Mouse (Mus musculus) myocyte (in vitro differentiated cells): ENCODE results near the gene Npsr1.

Experiments
- CEBPB ChIP-seq: IDR thresholded peaks from 2 replicates; pipeline ENCODE4 v1.6.1; 2011; ENCODE audit warnings: mild to moderate bottlenecking, moderate library complexity; ENCODE audit not compliant: poor library complexity, insufficient read depth, severe bottlenecking
- E2F4 ChIP-seq: IDR thresholded peaks from one replicate; pipeline ENCODE4 v1.6.1; 2011; ENCODE audit warnings: mild to moderate bottlenecking, control low read depth, moderate library complexity; ENCODE audit not compliant: insufficient read depth
- MAX ChIP-seq: IDR thresholded peaks from one replicate; pipeline ENCODE4 v1.6.1; 2011; ENCODE audit warnings: low read depth, mild to moderate bottlenecking, control low read depth
- MYOD1 ChIP-seq, 3 experiments: IDR thresholded peaks; one replicate each; pipeline ENCODE4 v1.6.1; 2011; ENCODE audit warnings: control low read depth in 2 of 3, low read depth in 2 of 3, mild to moderate bottlenecking in 2 of 3, moderate library complexity in 1 of 3; ENCODE audit not compliant: insufficient read length in 2 of 3, control insufficient read depth in 1 of 3
- MYOG ChIP-seq, 3 experiments: IDR thresholded peaks; one replicate each; pipeline ENCODE4 v1.6.1; 2011; ENCODE audit warnings: control low read depth in 2 of 3, low read depth in 2 of 3, mild to moderate bottlenecking in 2 of 3; ENCODE audit not compliant: insufficient read length in 2 of 3, control insufficient read depth in 1 of 3, insufficient read depth in 1 of 3
- POLR2A ChIP-seq: IDR thresholded peaks from one replicate; pipeline ENCODE4 v1.6.1; 2011; ENCODE audit warnings: low read depth, mild to moderate bottlenecking, control low read depth, moderate library complexity; ENCODE audit not compliant: insufficient read length
- POLR2AphosphoS2 ChIP-seq: IDR thresholded peaks from one replicate; pipeline ENCODE4 v1.6.1; 2011; ENCODE audit warnings: low read depth, control low read depth; ENCODE audit not compliant: insufficient read length
- REST ChIP-seq: IDR thresholded peaks from one replicate; pipeline ENCODE4 v1.6.1; 2011; ENCODE audit warnings: mild to moderate bottlenecking, control low read depth, moderate library complexity; ENCODE audit not compliant: insufficient read depth, insufficient read length
- SRF ChIP-seq: IDR thresholded peaks from one replicate; pipeline ENCODE4 v1.6.1; 2011; ENCODE audit warnings: low read depth; ENCODE audit not compliant: control insufficient read depth, insufficient read length
- TCF12 ChIP-seq: IDR thresholded peaks from one replicate; pipeline ENCODE4 v1.6.1; 2011; ENCODE audit warnings: mild to moderate bottlenecking, control low read depth; ENCODE audit not compliant: poor library complexity, insufficient read depth, severe bottlenecking
- TCF3 ChIP-seq: IDR thresholded peaks from one replicate; pipeline ENCODE4 v1.6.1; 2011; ENCODE audit warnings: low read depth, control low read depth; ENCODE audit not compliant: insufficient read length
- USF1 ChIP-seq: IDR thresholded peaks from one replicate; pipeline ENCODE4 v1.6.1; 2011; ENCODE audit warnings: low read depth, mild to moderate bottlenecking, control low read depth, moderate library complexity

DNA sequence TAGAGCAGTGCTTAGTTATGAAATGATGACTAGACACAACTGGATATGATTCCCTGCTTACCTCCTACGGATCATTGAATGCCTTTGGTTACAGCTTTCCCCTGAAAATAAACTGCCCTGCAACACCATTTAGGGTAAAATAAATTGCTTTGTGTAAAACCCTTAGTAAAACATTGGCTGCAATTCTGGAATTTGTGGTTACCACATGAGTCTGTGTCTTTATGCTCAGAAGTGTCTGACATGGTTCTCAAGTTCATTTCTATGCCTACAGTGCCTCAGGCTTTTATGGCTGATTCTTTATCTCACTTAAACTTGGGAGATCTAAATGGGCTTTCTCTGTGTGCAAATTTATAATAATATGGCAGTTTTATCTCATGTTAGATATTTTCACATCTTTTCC is 26.1 kb upstream of the Npsr1 start:
- TF ChIP-seq POLR2A (no peak), TCF12 (no peak), MYOD1 (IDR thresholded peaks at IDR 0.05; ENCODE audit: control insufficient read depth in 1 of 3, insufficient read length in 2 of 3, low read depth in 2 of 3) (no peak), USF1 (no peak), POLR2AphosphoS2 (no peak), E2F4 (no peak), MAX (no peak), SRF (no peak), CEBPB (no peak), MYOG (IDR thresholded peaks at IDR 0.05; ENCODE audit: control insufficient read depth in 1 of 3, insufficient read depth in 1 of 3, insufficient read length in 2 of 3, low read depth in 2 of 3) (no peak), TCF3 (no peak), REST (no peak)
